Mouse (Mus musculus) testis, adult 2 months (tissue): Measurements from ENCODE around the gene Slc38a11.

Source experiments
- CTCF ChIP-seq: fragments of 200-500 bp; IDR thresholded peaks from 2 replicates; pipeline ENCODE4 v1.5.1; 2012; ENCODE audit warnings: low read depth, mild to moderate bottlenecking, inconsistent platforms, low read length, moderate library complexity; ENCODE audit not compliant: control insufficient read depth, insufficient read depth, insufficient replicate concordance
- POLR2A ChIP-seq: fragments of 200-500 bp; IDR thresholded peaks from 2 replicates; pipeline ENCODE4 v1.6.1; 2012; ENCODE audit warnings: low read depth, mild to moderate bottlenecking, inconsistent platforms, low read length, moderate library complexity; ENCODE audit not compliant: control insufficient read depth

DNA sequence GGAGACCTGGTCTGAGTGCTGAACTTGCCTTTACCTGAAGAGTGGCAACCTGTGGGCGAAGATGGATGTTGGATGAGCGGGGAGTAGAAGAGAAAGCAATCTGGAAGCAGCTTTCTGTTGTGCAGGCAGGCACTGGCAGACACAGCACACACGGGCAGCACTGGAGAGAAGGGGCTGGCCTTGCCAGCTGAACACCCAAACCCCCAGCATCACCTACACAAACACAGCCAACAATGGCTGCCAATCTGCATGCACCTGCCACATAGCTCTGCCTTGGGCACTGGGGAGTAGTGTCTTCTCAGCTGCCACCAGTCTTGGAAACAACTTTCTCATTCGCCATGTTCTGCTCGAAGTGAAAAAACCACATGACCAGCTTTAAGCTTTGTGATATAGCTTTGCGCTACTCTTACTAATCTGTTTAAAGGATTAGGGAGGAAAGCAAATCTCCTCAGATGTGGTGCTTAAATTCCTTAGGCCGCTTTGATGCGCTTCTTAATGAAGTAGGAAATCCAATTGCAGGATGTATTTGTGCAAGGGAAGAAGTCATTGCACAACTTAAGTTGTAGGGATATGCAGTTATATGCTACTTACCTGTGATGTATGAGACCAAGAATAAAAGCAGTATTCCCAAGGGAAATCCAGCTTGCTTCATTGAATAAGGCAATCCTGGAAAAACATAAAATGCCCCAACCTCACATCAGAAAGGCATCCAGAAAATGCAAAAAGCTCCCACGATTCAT is 2.9 kb downstream of the Slc38a11 start:
- no peak for TF ChIP-seq POLR2A
- no peak for TF ChIP-seq CTCF
